Mouse (Mus musculus) liver, adult 2 months (tissue): ENCODE results near the gene Exoc8. TPM values are rescaled to one million over a fixed set of nuclear protein-coding genes. Genes with fewer than 3 reads are reported as not detected.

Experiments used
- DNase-seq: peaks from one replicate; pipeline ENCODE4 v3.0.0-alpha.2; 2011; ENCODE audit warnings: low read depth, low spot score; ENCODE audit errors: extremely low read depth
- H3K27ac ChIP-seq: fragments of 200-500 bp; replicated peaks from 2 replicates; pipeline ENCODE4 v1.5.1; 2012; ENCODE audit warnings: low read depth, mild to moderate bottlenecking, control low read depth, inconsistent platforms, low read length; ENCODE audit not compliant: insufficient read depth
- H3K27me3 ChIP-seq: fragments of 200-500 bp; 2 replicates; pipeline ENCODE4 v1.6.1; 2012; ENCODE audit warnings: mild to moderate bottlenecking, moderate library complexity, low read length, inconsistent platforms; ENCODE audit not compliant: control insufficient read depth, insufficient read depth
- H3K36me3 ChIP-seq: fragments of 200-500 bp; 2 replicates; pipeline ENCODE4 v1.6.1; 2012; ENCODE audit warnings: low read length, inconsistent platforms; ENCODE audit not compliant: control insufficient read depth, insufficient read depth
- H3K4me1 ChIP-seq: fragments of 200-500 bp; 2 replicates; pipeline ENCODE4 v1.6.1; 2011; ENCODE audit warnings: low read length; ENCODE audit not compliant: control insufficient read depth, insufficient read depth
- H3K4me3 ChIP-seq: fragments of 200-500 bp; 2 replicates; pipeline ENCODE4 v1.5.1; 2011; ENCODE audit warnings: low read depth, mild to moderate bottlenecking, control low read depth, low read length, moderate library complexity; ENCODE audit not compliant: insufficient read depth
- H3K79me2 ChIP-seq: fragments of 200-500 bp; 2 replicates; pipeline ENCODE4 v1.6.1; 2012; ENCODE audit warnings: inconsistent platforms, mild to moderate bottlenecking, low read length, moderate library complexity; ENCODE audit not compliant: control insufficient read depth, insufficient read depth
- H3K9ac ChIP-seq: fragments of 200-500 bp; 2 replicates; pipeline ENCODE4 v1.6.1; 2012; ENCODE audit warnings: low read depth, mild to moderate bottlenecking, control low read depth, inconsistent platforms, low read length
- CTCF ChIP-seq: fragments of 200-500 bp; IDR thresholded peaks from 2 replicates; pipeline ENCODE4 v1.5.1; 2011; ENCODE audit warnings: low read depth, low read length, control low read depth
- POLR2A ChIP-seq: fragments of 200-500 bp; IDR thresholded peaks from 2 replicates; pipeline ENCODE4 v1.6.1; 2011; ENCODE audit warnings: low read length, control low read depth; ENCODE audit not compliant: insufficient read depth; ENCODE audit errors: extremely low read depth
- WGBS: fragments of 180-500 bp; shearing (Covaris S2); methylation state at CpG from one replicate; pipeline ENCODE4 v1.1.7; 2018; 5-methylcytosine and 5-hydroxymethylcytosine counted together
- polyA plus RNA-seq: library from polyadenylated mRNA; depleted of rRNA; stranded (reverse); fragments of >200 nt; gene quantifications from 2 replicates; pipeline ENCODE4 v1.2.3, GENCODE M21; 2012
- total RNA-seq: library from RNA; depleted of rRNA; stranded (reverse); fragments of >200 nt; gene quantifications from 2 replicates; pipeline ENCODE4 v1.2.3, GENCODE M21; 2014

Exoc8 gene
- total and polyA plus RNA-seq, 2 experiments: 4.3 to 7.0 TPM

- peak overlapping the region; percentile 90 for H3K4me3 ChIP-seq
- H3K27ac ChIP-seq: no peak overlapping the region
- H3K79me2 ChIP-seq: peaks cover 19% of the 10 kb centered on the region
- no peaks in the 10 kb centered on the region for H3K27me3 ChIP-seq
- WGBS: 2% methylated on average over 31 of the region's 31 CpGs
- H3K9ac ChIP-seq: peak overlapping the region; percentile 88
- peaks cover 12% of the 10 kb centered on the region; the same call in 1 of the 2 replicates for H3K36me3 ChIP-seq
- no peak for DNase-seq
- H3K4me1 ChIP-seq: peaks cover 12% of the 10 kb centered on the region
- TF ChIP-seq CTCF: no peak
- no peak for TF ChIP-seq POLR2A
Observed at GRCm38 (mm10) chr8:124898251-124898905, 873 bp upstream of the Exoc8 start.

GRCm38 (mm10) chr8:124896632-124897385 is 696 bp downstream of the Exoc8 start:
- DNase-seq: peak; percentile 57
- H3K9ac ChIP-seq: peak overlapping the region; percentile 91
- H3K27ac ChIP-seq: peak overlapping the region; percentile 62
- H3K4me1 ChIP-seq: peaks cover 12% of the 10 kb centered on the region
- H3K36me3 ChIP-seq: peaks cover 12% of the 10 kb centered on the region
- peaks cover 19% of the 10 kb centered on the region for H3K79me2 ChIP-seq
- H3K27me3 ChIP-seq: no peaks in the 10 kb centered on the region
- TF ChIP-seq POLR2A (no peak), CTCF (peak; percentile 80)
- H3K4me3 ChIP-seq: peak overlapping the region; percentile 83
- under 1% methylated on average over 49 of the region's 60 CpGs for WGBS

GRCm38 (mm10) chr8:124896010-124896631 is 1.4 kb downstream of the Exoc8 start:
- Histone ChIP-seq H3K27ac (no peak overlapping the region), H3K27me3 (no peaks in the 10 kb centered on the region), H3K4me1 (peaks cover 12% of the 10 kb centered on the region), H3K79me2 (peaks cover 19% of the 10 kb centered on the region), H3K4me3 (0 out of 2 replicates have a peak overlapping the region, but pooled peaks have one; percentile 83), H3K36me3 (peaks cover 15% of the 10 kb centered on the region), H3K9ac (no peak overlapping the region)
- 78% methylated on average over 26 of the region's 26 CpGs for WGBS
- no peak for DNase-seq
- no peak for TF ChIP-seq CTCF
- no peak for TF ChIP-seq POLR2A

GRCm38 (mm10) chr8:124892596-124892995 is 4.9 kb downstream of the Exoc8 start:
- H3K36me3 ChIP-seq: peaks cover 14% of the 10 kb centered on the region
- 85% methylated on average over 3 of the region's 3 CpGs for WGBS
- no peak for TF ChIP-seq CTCF
- TF ChIP-seq POLR2A: no peak

DNA sequence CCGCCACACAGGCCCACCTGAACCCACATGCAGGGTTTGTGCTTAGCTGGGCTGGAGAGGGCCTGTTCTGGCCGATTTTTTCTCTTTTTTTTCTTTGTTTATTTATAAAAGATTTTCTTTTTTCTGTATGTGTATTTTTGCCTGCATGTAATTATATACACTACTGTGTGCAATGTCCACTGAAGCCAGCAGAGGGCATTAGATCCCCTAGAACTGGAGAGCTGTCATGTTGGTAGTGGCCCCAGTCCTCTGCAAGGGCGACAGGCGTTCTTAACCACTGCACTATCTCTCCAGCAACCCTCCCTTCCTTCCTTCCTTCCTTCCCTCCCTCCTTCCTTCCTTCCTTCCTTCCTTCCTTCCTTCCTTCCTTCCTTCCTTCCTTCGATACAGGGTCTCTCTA is 9.1 kb downstream of the Exoc8 start:
- DNase-seq: no peak
- Histone ChIP-seq H3K36me3 (peaks cover 34% of the 10 kb centered on the region), H3K27ac (no peak overlapping the region), H3K79me2 (no peaks in the 10 kb centered on the region), H3K9ac (no peak overlapping the region), H3K27me3 (no peaks in the 10 kb centered on the region), H3K4me3 (no peak overlapping the region), H3K4me1 (no peaks in the 10 kb centered on the region)
- WGBS: 95% methylated on average over 5 of the region's 5 CpGs
- TF ChIP-seq POLR2A (no peak), CTCF (peak; percentile 19; the same call in 1 of the 2 replicates)

More at GRCm38 (mm10) chr8:124892596-124892995, 4.9 kb downstream of the Exoc8 start:
- H3K79me2 ChIP-seq: peaks cover 9% of the 10 kb centered on the region
- H3K9ac ChIP-seq: no peak overlapping the region
- peaks cover 6% of the 10 kb centered on the region; the same call in 1 of the 2 replicates for H3K4me1 ChIP-seq
- no peaks in the 10 kb centered on the region for H3K27me3 ChIP-seq
- H3K27ac ChIP-seq: no peak overlapping the region
- no peak for DNase-seq
- no peak overlapping the region for H3K4me3 ChIP-seq
